Mouse (Mus musculus) hindbrain, postnatal 0 days (tissue): ENCODE measurements around the gene Slc38a3. TPM values are rescaled to one million over a fixed set of nuclear protein-coding genes. Genes with fewer than 3 reads are reported as not detected.

Experiments
- ATAC-seq: fragments of 200-750 bp; cut with Nextera tagmentation; 2 replicates; pipeline ENCODE4 v1.8.0; 2017; ENCODE audit warnings: mild to moderate bottlenecking, moderate TSS enrichment, moderate library complexity
- DNase-seq: peaks from one replicate; pipeline ENCODE4 v3.0.0-alpha.2; 2015; ENCODE audit warnings: low spot score
- H3K27ac ChIP-seq: fragments of 300-500 bp; sonication (generic); 2 replicates; pipeline ENCODE4 v1.5.1; 2014; ENCODE audit warnings: mild to moderate bottlenecking
- H3K27me3 ChIP-seq: fragments of 300-500 bp; sonication (generic); 2 replicates; pipeline ENCODE4 v1.6.1; 2014; ENCODE audit warnings: low read length, mixed read lengths; ENCODE audit not compliant: insufficient read depth
- H3K36me3 ChIP-seq: fragments of 300-500 bp; sonication (generic); 2 replicates; pipeline ENCODE4 v1.6.1; 2014; ENCODE audit warnings: low read length, mixed read lengths; ENCODE audit not compliant: insufficient read depth
- H3K4me1 ChIP-seq: fragments of 300-500 bp; sonication (generic); 2 replicates; pipeline ENCODE4 v1.6.1; 2014; ENCODE audit warnings: antibody characterized with exemption, low read length, mixed read lengths; ENCODE audit not compliant: insufficient read depth
- H3K4me2 ChIP-seq: fragments of 300-500 bp; sonication (generic); 2 replicates; pipeline ENCODE4 v1.6.1; 2014; ENCODE audit warnings: low read depth, mild to moderate bottlenecking, low read length, moderate library complexity, mixed read lengths
- H3K4me3 ChIP-seq: fragments of 300-500 bp; sonication (generic); 2 replicates; pipeline ENCODE4 v1.5.1; 2014; ENCODE audit warnings: low read length
- H3K9ac ChIP-seq: fragments of 300-500 bp; sonication (generic); replicated peaks from 2 replicates; pipeline ENCODE4 v1.6.1; 2014; ENCODE audit warnings: mild to moderate bottlenecking, low read length, moderate library complexity, mixed read lengths
- H3K9me3 ChIP-seq: fragments of 300-500 bp; sonication (generic); 2 replicates; pipeline ENCODE4 v1.6.1; 2016; ENCODE audit warnings: low read length, mixed read lengths
- CTCF ChIP-seq: IDR thresholded peaks from 2 replicates; pipeline ENCODE4 v1.5.1; 2016; ENCODE audit warnings: antibody characterized with exemption, control low read depth, low read depth
- WGBS: fragments of 180-500 bp; shearing (Covaris S2); extraction: QIAGEN DNeasy Blood & Tissue Kit; methylation state at CpG from one replicate; pipeline ENCODE4 v1.1.7; 2014; 5-methylcytosine and 5-hydroxymethylcytosine counted together
- polyA plus RNA-seq: library from polyadenylated mRNA; unstranded; fragments of >200 nt; fragmentation: Nextera tagmentation; extraction: Ambion mirVana; gene quantifications from 2 replicates; pipeline ENCODE4 v1.2.1, GENCODE M21; 2015
- total RNA-seq: library from RNA; depleted of rRNA; stranded (reverse); fragments of >200 nt; gene quantifications from 2 replicates; pipeline ENCODE4 v1.2.3, GENCODE M21; 2014

Slc38a3 gene
- total and polyA plus RNA-seq, 2 experiments from 2014 or later, result 54.5 to 134 TPM

DNA sequence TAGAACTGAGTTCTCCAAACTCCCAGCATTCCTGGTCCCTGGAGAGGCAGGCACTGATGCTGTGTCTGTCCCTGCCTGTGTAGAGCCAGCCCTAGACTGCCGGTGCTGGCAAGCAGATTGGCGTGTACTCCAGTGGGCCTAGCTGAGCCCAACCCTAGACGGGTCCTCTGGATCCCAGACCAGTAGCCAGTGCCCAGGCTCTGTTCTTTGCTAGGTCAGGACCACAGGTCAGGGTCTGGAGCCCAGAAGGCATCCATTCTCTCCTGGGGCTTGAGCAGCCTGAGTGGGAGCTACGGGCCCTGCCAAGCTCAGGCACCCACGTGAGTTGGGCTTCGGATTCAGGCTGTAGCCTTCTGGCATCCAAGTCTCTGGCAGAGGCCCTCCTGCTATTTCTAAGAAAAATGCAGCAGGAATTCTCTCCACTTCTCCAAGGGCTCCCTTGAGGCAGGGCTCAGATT is 30.8 kb upstream of the Slc38a3 start:
- H3K36me3 ChIP-seq, result no peaks in the 10 kb centered on the region
- H3K4me2 ChIP-seq, result no peak overlapping the region
- H3K9ac ChIP-seq, result no peak overlapping the region; the same call in 1 of the 2 replicates
- no peaks in the 10 kb centered on the region for H3K9me3 ChIP-seq
- peaks cover 47% of the 10 kb centered on the region for H3K4me1 ChIP-seq
- H3K4me3 ChIP-seq, result no peak overlapping the region
- WGBS, result 24% methylated on average over 6 of the region's 6 CpGs
- peak; percentile 58 for DNase-seq
- peak; percentile 61 for ATAC-seq
- peak overlapping the region; percentile 52; the same call in 1 of the 2 replicates for H3K27ac ChIP-seq
- no peaks in the 10 kb centered on the region for H3K27me3 ChIP-seq
- no peak for TF ChIP-seq CTCF

- TF ChIP-seq CTCF, result no peak
Measured at GRCm38 (mm10) chr9:107699376-107699980, 30.1 kb upstream of the Slc38a3 start.

DNA sequence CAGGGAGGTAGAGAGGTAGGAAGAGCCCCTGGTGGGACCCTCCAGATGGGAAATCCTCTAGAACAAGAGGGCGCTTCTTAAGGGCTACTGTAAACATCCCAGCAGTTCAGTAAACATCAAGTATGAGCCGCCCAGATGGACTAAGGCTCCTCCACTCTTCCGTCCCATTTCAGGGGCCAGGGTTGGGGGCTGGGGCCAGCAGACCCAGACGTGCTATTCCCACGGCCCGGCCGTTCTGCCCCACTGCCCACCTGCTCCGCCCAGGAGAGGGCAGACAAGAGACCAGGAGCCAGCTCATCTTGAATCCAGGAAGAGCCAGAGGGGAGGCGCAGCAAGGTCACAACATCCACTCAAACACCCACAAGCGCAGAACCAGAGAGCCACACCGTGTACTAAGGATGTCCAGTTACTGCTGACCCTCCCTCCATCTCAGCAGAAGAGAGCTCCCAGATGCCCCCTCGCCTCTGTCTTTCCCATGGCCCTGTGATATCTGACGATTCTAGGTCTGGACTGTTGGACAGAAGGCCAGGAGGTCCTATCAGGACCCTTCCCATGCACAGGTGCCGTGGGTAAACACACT is 29.4 kb upstream of the Slc38a3 start:
- peaks cover 47% of the 10 kb centered on the region for H3K4me1 ChIP-seq
- H3K4me3 ChIP-seq, result no peak overlapping the region
- DNase-seq (no peak), ATAC-seq (no peak)
- H3K36me3 ChIP-seq, result no peaks in the 10 kb centered on the region
- no peak overlapping the region for H3K27ac ChIP-seq
- no peaks in the 10 kb centered on the region for H3K27me3 ChIP-seq
- peak; percentile 31 for TF ChIP-seq CTCF
- H3K4me2 ChIP-seq, result no peak overlapping the region
- no peak overlapping the region for H3K9ac ChIP-seq
- H3K9me3 ChIP-seq, result no peaks in the 10 kb centered on the region
- 28% methylated on average over 14 of the region's 14 CpGs for WGBS

More at GRCm38 (mm10) chr9:107699376-107699980, 30.1 kb upstream of the Slc38a3 start:
- Histone ChIP-seq H3K4me1 (peaks cover 47% of the 10 kb centered on the region), H3K36me3 (no peaks in the 10 kb centered on the region), H3K27me3 (no peaks in the 10 kb centered on the region), H3K4me3 (no peak overlapping the region), H3K9ac (no peak overlapping the region), H3K9me3 (no peaks in the 10 kb centered on the region), H3K4me2 (no peak overlapping the region; the same call in 1 of the 2 replicates), H3K27ac (peak overlapping the region; percentile 52; the same call in 1 of the 2 replicates)
- WGBS, result 18% methylated on average over 9 of the region's 9 CpGs
- no peak for DNase-seq
- no peak for ATAC-seq

DNA sequence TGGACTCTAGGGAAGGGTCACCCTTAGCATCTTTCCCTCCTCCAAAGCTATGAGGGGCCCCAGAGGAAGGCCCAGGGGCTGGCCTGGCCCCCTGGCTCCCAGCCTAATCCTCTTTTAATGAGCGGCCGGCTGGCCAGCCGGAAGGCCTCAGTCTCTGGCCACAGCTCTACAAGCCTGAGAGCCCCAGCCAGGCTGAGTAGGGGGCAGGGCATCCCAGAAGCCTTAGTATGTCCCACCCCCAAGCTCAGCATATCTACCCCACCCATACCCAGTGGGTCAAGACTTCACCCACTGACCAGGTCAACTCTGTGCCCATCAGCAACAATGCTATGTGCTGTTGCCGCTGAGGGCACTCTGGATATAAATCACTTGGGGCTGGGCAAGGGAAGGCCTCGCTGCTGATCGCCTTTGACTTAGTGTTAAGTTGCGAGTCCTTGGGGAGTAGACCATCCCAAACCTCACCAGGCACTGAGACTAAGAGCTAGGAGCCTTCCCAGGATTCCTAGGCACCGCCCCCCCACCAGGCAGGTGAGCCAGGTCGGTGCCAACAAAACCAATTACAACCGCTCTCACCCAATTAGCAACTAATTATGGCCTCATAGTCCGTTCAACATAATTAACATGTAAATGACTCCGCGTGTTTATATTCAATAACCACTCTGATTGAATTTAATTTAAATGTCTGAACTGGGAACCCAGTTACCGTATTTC is 28.6 kb upstream of the Slc38a3 start:
- ATAC-seq (no peak), DNase-seq (peak; percentile 39)
- no peak overlapping the region for H3K4me3 ChIP-seq
- no peak for TF ChIP-seq CTCF
- H3K9ac ChIP-seq, result 0 out of 2 replicates have a peak overlapping the region, but pooled peaks have one; percentile 15
- H3K27me3 ChIP-seq, result no peaks in the 10 kb centered on the region
- no peak overlapping the region for H3K27ac ChIP-seq
- WGBS, result 16% methylated on average over 14 of the region's 14 CpGs
- no peak overlapping the region for H3K4me2 ChIP-seq
- no peaks in the 10 kb centered on the region for H3K36me3 ChIP-seq
- peaks cover 44% of the 10 kb centered on the region for H3K4me1 ChIP-seq
- no peaks in the 10 kb centered on the region for H3K9me3 ChIP-seq

- Histone ChIP-seq H3K27me3 (no peaks in the 10 kb centered on the region), H3K4me1 (peaks cover 39% of the 10 kb centered on the region; the same call in 1 of the 2 replicates), H3K27ac (no peak overlapping the region), H3K9ac (0 out of 2 replicates have a peak overlapping the region, but pooled peaks have one; percentile 24), H3K4me3 (no peak overlapping the region), H3K9me3 (no peaks in the 10 kb centered on the region), H3K4me2 (no peak overlapping the region), H3K36me3 (no peaks in the 10 kb centered on the region)
- WGBS, result 36% methylated on average over 9 of the region's 9 CpGs
- DNase-seq (no peak), ATAC-seq (no peak)
- no peak for TF ChIP-seq CTCF
Measured at GRCm38 (mm10) chr9:107696845-107697610, 27.7 kb upstream of the Slc38a3 start.

DNA sequence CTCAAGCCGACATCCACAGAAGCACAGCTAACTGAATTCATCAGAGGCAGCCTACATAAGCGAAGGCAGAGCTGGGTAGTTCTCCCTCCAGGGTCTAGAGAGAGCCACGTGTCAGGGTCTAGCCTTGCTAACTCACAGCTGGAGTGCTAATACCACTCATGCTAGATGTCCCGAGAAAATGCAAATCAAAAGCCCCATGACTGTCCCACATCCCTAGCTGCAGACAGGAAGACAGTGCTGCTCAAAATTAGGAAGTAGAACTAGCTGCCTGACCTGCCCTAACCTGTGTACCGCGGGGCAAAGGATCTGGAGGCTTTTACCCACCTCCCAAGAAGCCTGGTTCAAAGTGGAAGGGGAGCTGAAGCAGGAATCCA is 26.8 kb upstream of the Slc38a3 start:
- Histone ChIP-seq H3K4me3 (no peak overlapping the region), H3K36me3 (no peaks in the 10 kb centered on the region), H3K4me1 (peaks cover 31% of the 10 kb centered on the region; the same call in 1 of the 2 replicates), H3K4me2 (no peak overlapping the region), H3K9ac (no peak overlapping the region), H3K27ac (no peak overlapping the region), H3K27me3 (no peaks in the 10 kb centered on the region), H3K9me3 (no peaks in the 10 kb centered on the region)
- ATAC-seq (no peak), DNase-seq (no peak)
- TF ChIP-seq CTCF, result no peak
- WGBS, result 42% methylated on average over 6 of the region's 6 CpGs
